Mouse (Mus musculus) CD4-positive, CD25-positive, alpha-beta regulatory T cell, adult 2 months (primary cell): Measurements from ENCODE around the gene 5730596B20Rik.

Experiments used
- DNase-seq: peaks from one replicate; pipeline ENCODE4 v3.0.0-alpha.2; 2012; ENCODE audit warnings: low read depth, low spot score

5730596B20Rik gene

GRCm38 (mm10) chr6:52200073-52200750 lies 22.9 kb downstream of the 5730596B20Rik start:
- DNase-seq = no peak

GRCm38 (mm10) chr6:52200751-52201250 lies 23.5 kb downstream of the 5730596B20Rik start:
- DNase-seq = no peak

- no peak for DNase-seq
These were observed 24.0 kb downstream of the 5730596B20Rik start for GRCm38 (mm10) chr6:52201269-52201668.

- DNase-seq = no peak
These were observed 25.2 kb downstream of the 5730596B20Rik start for GRCm38 (mm10) chr6:52202362-52203120.

GRCm38 (mm10) chr6:52203121-52203370 lies 25.7 kb downstream of the 5730596B20Rik start:
- no peak for DNase-seq

- DNase-seq = no peak
These were observed 26.2 kb downstream of the 5730596B20Rik start for GRCm38 (mm10) chr6:52203371-52204049.

GRCm38 (mm10) chr6:52204050-52204752 lies 26.9 kb downstream of the 5730596B20Rik start, which contains the start of gene Hoxa5:
Gene Hoxa5 (minus strand): TSS chr6:52204587.
- DNase-seq = no peak

GRCm38 (mm10) chr6:52205221-52205620 lies 27.9 kb downstream of the 5730596B20Rik start:
- DNase-seq = no peak

GRCm38 (mm10) chr6:52205638-52206621 lies 28.6 kb downstream of the 5730596B20Rik start:
- no peak for DNase-seq

- no peak for DNase-seq
These were observed 29.8 kb downstream of the 5730596B20Rik start for GRCm38 (mm10) chr6:52206882-52207683.

GRCm38 (mm10) chr6:52207684-52207976 lies 30.3 kb downstream of the 5730596B20Rik start:
- DNase-seq = no peak

- no peak for DNase-seq
These were observed 31.0 kb downstream of the 5730596B20Rik start, which contains the start of gene Hoxa6 for GRCm38 (mm10) chr6:52208072-52208867. Gene Hoxa6 (minus strand): TSS chr6:52208722.

- no peak for DNase-seq
These were observed 31.8 kb downstream of the 5730596B20Rik start for GRCm38 (mm10) chr6:52208868-52209684.

GRCm38 (mm10) chr6:52209685-52210046 lies 32.4 kb downstream of the 5730596B20Rik start:
- no peak for DNase-seq

- DNase-seq = peak; percentile 86
These were observed 34.1 kb downstream of the 5730596B20Rik start for GRCm38 (mm10) chr6:52211170-52211935.

GRCm38 (mm10) chr6:52211961-52212360 lies 34.7 kb downstream of the 5730596B20Rik start:
- DNase-seq = peak; percentile 38

- no peak for DNase-seq
These were observed 35.3 kb downstream of the 5730596B20Rik start for GRCm38 (mm10) chr6:52212556-52213118.
